Mouse (Mus musculus): ENCODE data around the gene Galnt9.

Gene Galnt9

DNA sequence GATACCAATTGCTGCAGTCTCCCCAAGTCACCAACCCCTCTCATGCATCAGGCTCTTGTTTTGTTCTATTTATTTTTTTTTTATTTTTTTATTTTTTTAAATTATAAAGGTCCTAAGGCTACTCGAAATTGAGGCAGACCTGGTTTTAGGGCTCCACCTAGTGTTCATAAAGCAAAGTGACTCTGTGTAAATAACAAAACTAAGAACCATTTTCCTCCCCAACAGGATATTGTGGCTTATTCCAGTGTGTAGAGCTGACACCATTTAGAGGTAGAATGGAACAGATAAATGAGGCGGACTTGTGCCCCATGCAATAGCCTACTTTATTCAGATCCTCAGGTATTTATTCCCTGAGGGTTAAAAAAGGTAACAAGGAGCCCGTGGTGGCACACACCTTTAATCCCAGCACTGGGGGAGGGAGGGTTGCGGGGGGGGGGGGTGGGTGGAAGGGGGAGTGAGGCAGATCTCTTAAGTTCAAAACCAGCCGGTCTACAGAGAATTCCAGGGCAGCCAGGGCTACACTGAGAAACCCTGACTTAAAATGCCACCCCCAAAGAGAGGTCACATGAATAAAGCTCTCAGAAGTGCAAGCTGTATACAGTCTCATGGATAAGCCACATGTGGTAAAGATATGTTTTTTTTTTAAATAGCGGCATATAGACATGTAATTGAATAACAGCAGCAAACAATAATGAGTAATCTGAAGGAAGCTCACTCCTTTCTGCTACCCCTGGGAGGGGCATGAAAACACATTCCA is 92.0 kb downstream of the Galnt9 start:
- DNase-seq (ENCODE audit: low read depth) = peak; percentile 83

DNA sequence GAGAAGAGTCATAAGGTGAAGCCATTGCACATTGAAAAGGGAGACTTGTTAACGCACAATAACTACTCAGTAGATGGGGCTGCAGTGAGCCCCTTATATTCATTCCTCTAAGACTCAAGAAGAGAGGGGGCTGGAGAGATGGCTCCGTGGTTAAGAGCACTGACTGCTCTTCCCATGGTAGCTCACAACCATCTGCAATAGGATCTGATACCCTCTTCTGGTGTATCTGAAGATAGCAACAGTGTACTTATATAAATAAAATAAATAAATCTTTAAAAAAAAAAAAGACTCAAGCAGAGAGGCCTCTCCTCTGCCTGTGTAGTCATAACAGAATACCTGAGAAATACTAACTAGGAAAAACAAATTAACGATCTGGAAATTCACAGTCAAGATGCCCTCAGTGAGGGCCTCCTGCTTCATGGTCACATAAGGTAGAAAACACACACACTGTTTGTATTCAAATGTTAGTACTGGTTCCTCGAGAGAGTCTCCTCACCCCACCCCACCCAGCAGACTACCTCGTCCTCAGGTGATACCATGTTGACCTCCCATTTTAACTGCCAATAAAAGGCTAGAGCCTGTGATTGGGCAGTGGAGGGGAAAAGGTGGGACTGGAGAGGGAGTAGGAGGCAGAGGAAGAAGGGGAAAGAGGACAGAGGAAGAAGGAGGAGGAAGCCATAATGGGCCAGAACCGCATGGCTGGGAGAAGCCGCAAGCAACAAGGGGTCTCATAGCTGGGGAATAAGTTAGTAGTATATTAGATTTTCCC is 94.3 kb downstream of the Galnt9 start:
- no peak for DNase-seq (ENCODE audit: low read depth)

DNA sequence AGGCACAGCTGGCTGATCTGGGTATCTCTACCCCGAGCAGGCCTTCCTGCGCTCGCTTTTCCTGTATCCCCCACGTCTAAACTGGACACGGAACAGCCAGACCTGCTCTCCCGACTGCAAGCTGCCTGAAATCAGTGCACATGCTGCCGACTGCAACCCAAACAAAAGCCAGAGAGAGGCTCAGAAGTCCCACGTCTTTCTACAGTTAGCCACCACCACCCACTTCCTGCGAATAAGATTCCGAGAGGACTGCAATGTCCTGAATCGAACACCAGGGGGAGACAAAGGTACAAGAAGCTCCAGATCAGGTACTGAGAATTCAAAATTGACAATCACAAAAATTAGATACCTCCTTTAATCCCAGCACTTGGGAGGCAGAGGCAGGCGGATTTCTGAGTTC is 95.3 kb downstream of the Galnt9 start:
- peak; percentile 93 for DNase-seq (ENCODE audit: low read depth)

DNA sequence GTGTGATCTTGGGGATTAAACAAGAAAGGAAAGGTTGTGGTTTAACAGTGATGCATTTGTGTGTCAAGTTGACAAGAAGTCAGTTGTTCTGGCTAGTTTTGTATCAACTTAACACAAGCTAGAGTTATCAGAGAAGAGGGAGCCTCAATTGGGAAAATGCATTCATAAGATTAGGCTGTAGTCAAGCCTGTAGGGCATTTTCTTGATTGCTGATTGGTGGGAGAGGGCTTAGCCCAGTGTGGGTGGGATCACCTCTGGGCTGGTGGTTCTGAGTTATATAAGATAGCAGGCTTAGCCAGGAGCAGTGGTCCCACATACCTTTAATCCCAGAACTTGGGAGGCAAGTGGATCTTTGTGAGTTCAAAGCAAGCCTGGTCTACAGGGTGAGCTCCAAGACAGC is 102.2 kb downstream of the Galnt9 start:
- DNase-seq (ENCODE audit: low read depth) = no peak

DNA sequence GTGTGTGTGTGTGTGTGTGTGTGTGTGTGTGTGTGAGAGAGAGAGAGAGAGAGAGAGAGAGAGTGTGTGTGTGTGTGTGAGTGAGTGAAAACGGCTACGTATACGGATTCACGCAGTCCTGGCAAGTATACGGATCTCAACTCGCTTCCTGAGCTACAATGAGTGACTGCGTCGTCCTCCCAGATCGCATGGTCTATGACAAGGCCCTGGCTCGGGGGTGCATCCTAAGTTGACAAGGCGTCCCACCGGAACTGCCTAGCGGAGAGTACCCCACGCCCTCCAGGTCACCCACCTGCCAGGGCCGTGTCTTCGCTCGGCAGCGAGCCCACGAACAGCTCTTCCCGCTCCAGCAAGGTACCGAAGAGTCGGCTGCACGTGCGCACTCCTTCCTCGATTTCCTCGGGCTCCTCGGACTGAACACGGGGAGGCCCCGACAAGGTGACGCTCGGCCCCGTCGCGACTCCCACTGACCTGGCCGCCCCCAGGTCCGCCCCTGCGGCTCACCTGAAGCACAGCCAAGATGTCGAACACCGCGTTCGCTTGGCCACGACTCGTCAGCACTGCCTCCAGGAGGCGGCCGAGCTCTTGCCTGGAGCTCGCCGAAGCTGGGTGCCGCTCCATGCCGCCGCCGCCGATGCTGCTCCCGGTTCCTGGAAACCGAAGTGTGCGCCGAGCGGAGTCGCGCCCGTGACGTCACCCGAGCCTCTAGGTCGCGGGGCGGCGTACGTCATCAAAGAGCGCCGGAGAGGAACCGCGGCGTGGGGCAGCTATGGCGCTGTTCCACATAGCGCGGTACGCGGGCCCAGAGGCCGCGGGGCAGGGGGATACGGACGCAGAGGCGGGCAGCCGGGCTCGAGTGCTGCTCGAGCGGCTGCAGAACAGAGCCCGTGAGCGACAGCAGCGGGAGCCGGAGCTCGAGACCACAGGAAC is 108.8 kb downstream of the Galnt9 start, which contains the start of the genes Noc4l and Ddx51:
Gene Noc4l (minus strand): TSS at position 699 of the 930 bp plus-strand sequence.
Gene Ddx51 (plus strand): TSS at position 733 of the 930 bp plus-strand sequence.
- peak; percentile 98 for DNase-seq (ENCODE audit: low read depth)

GRCm38 (mm10) chr5:110653686-110654085 is 109.5 kb downstream of the Galnt9 start:
- no peak for DNase-seq (ENCODE audit: low read depth)

DNA sequence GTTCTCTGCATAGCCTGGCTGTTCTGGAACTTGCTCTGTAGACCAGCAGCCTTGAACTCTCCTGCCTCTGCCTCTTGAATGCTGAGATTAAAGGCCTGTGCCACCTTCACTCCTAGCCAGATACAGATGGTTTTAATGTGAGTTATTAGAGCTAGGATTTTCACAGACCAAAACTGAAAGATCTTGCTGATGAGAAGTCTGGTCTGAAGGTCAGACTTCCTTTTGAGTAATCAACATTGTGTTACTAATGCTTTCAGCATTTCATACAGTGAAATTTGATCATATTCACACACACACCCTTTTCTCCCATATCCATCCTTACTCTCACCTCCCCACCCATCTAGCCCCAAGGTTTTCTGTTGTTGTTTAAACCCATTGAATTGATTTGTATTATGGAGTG is 115.5 kb downstream of the Galnt9 start:
- no peak for DNase-seq (ENCODE audit: low read depth)

- no peak for DNase-seq (ENCODE audit: low read depth)
Measured at GRCm38 (mm10) chr5:110664041-110664440, 119.9 kb downstream of the Galnt9 start.

DNA sequence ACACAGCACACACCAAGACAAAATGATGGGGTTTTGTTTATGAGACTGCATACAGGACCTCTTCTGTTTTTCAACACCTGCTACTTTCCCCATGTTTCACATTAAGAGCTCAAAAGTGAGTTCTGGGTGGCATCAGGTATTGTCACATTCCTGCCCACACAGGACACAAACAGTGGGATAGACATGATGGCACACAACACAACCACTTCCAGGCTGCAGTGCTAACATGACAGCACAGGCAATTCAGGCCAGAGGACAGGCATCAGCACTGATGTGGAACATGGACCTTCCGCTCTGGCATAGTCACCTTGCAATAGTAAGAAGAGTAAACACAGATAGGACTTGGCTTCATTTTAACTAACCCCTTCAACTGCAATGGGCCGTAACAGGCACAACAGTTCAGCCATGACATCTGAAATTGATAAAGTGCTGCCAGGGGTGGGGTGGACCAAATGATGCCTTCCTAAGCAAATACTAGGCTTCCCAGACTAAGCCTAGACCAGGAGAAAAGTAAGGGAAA is 120.7 kb downstream of the Galnt9 start:
- no peak for DNase-seq (ENCODE audit: low read depth)

- DNase-seq (ENCODE audit: low read depth) = no peak
Measured at GRCm38 (mm10) chr5:110665486-110666121, 121.4 kb downstream of the Galnt9 start.
